Mouse (Mus musculus) kidney, postnatal 14 days (tissue): ENCODE results near the gene Tvp23a.

ENCODE experiments used
- DNase-seq: peaks from one replicate; pipeline ENCODE4 v3.0.0; 2022; ENCODE audit warnings: mixed read lengths

Tvp23a gene

GRCm38 (mm10) chr16:10447264-10447594, at the start of gene Tvp23a:
Gene Tvp23a, minus strand, starts transcription at chr16:10447362.
- DNase-seq, result peak; percentile 41

DNA sequence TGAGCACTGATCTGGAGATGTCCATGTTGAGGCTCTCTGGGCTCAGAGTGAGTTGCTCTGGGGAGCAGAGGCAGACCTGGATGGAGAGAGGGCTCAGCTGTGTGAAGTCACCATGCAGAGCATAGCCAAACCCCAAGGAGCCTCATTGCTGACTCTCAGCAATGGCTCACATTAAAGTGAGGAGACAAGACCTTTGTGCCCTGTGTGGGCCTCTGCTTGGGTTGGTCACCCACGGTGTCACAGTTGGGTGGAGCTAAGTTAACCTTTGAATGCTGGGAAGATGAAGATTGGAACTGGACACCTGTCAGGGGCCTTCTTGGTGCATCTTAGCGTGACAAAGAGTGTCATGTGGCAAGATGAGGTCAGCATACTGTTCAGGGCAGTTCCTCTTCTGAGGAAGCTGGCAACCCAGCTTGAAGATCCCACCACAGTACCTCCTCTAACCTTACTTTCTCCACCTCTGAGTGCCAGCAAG, 48.7 kb upstream of the Tvp23a start:
- peak; percentile 57 for DNase-seq

DNA sequence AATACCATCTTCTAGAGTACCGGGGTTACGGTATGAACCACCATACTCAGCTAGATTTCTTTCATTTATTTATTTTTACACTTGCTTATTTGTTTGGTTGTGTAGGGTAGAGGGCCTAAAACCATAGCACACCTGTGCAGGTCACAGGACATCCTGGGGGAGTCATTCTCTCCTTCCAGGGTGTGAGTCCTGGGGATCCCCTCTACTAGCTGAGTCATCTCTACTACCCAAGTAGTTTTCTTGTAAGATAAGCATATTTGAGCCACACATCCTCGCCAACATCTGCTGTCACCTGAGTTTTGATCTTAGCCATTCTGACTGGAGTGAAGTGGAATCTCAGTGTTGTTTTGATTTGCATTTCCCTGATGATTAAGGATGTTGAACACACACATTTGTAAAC, 45.4 kb upstream of the Tvp23a start:
- DNase-seq, result no peak

DNA sequence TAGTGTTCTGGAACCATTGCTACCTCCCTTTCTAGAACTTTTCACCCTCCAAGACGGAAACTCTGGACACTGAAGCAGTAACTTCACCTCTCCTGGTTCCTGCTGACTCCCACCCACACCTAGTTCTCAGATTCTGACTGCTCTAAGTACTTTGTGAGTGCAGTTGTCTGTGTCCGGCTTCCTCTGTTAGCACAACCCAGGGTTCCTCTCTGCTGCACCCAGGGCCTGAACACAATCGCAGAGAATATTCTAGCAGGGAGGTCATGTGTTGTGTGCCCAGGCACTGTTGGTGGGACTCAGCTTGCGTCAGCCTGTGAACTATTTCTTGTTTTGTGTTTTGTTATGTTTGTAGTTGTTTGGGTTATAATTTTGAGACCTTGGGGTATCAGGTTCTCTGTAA, 44.6 kb upstream of the Tvp23a start:
- DNase-seq, result no peak

DNA sequence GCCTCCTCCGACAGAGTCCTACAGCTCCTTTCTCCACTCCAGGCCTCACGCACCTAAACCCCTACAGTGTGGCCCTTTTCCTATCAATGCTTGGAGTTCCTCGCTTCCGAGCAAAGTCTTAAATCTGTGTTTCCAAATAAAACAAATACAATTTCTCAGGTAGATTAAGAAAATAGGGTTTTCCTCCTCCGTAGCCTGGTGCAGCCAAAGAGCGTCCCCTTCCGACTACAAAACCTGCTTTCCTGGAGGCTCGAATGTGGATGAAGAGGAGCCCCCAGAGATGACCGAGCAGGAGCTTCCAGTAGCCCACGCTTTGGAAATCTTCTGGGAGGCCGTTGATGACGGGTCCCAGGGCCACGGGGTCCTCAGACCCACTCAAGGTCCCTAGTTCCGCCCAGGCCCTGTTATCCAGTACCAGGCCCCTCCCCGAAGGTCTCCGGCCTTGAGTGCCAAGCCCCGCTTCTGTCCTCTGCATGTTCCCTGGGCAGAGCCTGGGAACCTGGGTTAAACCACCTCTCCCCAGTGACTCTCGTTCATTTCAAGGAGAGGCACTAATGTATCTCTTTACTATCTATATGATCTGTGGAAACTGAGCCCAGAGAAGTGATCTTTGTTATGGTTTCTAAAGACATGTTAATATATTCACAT, 43.5 kb upstream of the Tvp23a start:
- DNase-seq, result no peak

DNA sequence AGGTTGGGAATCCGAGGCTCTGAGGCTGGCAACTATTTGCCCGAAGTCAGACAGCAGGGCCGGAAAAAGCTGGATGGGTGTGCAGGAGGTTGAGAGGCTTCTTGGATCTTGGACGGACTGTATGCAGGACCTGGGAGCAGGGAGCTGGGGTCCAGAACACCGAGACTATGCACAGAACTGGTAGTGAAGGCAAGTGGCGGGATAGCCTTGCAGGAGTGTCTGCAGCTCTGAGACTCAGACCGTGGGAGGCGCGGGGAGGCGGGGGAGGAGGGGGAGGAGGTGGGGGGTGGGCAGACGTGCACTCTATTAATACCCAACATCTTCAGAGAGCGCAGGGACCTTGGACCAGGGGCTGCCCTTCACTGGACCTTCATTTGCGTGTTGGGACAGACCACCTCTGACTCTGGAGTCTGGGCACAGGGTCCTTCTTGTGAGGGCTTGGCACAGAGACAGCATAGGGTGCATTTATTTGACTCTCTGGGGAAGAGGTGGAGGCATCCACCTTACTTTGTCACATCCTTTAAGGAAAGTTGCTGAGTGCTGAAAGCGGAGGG, 42.8 kb upstream of the Tvp23a start:
- DNase-seq, result no peak

DNA sequence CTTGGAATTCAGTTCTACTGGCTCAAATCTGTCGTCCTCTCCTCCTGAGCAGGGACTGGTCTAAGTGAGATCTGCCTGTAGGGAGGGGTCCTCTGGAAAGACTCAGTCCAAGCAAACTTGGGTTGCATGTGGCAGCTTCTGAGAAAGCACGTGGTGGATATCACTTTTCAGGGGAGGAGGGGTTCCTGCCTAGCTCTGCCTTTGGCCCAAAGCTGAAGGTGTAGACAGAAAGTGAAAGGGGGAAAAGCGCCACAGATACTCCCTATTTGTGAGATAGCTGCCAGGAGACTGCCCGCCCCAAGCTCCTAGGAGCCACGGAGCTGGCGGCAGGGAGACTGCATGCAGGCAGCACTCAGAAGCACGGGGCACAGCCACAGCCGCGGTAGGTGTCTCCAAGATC, 42.3 kb upstream of the Tvp23a start:
- DNase-seq, result no peak

DNA sequence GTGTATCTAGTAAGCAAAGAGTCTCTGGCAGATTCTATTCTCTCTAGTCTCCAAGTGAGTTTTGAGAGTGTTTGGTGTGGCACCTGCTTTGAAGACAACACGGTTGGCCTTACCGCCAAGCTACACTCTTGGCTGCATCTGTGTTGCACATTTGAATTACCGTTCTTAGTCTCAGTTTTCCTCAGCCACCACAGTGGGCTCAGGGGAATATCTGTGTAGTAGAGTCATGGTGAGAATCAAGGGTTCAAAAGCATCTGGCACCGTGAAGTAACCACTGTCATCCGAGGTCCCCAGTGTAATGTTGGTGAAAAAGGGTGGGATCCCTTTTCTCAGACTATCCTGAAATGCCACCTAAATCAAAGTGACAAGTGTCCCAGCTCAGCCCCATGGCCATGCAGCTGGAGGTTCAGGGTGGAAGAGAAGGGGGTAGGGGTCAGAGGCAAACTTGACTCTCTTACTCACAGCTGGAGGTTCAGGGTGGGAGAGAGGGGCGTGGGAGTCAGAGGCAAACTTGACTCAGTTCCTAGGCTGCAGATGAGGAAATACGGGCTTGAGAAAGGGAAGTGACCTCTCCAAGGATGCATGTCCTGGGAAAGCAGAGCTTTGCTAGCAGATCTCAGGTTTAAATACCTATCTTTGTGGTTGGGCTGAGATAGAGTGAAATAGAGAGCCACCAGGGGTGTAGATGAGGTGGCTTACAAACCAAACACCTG, 41.8 kb upstream of the Tvp23a start:
- DNase-seq, result no peak

GRCm38 (mm10) chr16:10487895-10488493, 40.8 kb upstream of the Tvp23a start:
- DNase-seq, result no peak

- DNase-seq, result no peak
Measured at GRCm38 (mm10) chr16:10486993-10487392, 39.8 kb upstream of the Tvp23a start.

DNA sequence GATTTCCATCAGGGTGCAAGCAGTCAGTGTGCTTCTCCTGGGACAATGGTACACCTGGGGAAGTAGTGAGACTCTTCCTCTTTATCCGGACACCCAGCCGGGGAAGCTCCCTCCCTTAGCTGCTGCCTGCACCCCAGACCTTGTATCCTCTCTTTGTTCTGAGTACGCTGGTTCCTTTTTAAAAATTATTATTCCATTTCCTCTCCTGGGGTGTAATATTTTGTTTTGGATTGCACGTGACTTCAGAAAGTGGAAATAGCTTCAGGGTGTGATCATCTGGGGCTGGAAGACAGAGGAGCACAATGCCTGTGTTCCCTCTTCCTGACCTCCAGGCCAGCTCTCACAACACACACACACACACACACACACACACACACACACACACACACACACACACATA, 35.2 kb upstream of the Tvp23a start:
- peak; percentile 45 for DNase-seq

GRCm38 (mm10) chr16:10479857-10480256, 32.7 kb upstream of the Tvp23a start, which contains the start of gene Ciita:
Gene Ciita, plus strand, starts transcription at chr16:10480059.
- no peak for DNase-seq

- DNase-seq, result no peak
Measured at GRCm38 (mm10) chr16:10475919-10476318, 28.8 kb upstream of the Tvp23a start.

- DNase-seq, result no peak
Measured at GRCm38 (mm10) chr16:10474956-10475355, 27.8 kb upstream of the Tvp23a start.

DNA sequence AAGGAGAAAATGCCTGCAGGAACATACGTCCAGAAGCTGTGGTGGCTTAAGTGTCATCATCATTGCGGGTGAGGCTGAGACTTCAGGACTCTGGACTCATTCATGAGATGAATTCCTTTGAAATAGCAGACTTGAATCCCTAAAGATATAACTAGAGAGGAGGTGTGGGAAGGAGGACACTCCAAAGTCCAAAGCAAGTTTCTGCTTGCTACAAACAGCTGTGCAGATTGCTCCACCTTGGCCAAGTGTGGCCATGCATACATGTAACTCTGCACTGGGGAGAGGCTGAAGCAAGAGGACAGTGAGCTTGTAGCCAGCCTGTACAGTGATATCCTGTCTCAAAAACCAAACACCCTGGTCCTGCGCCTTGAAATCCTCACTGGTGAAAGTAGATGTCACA, 24.8 kb upstream of the Tvp23a start:
- DNase-seq, result no peak

DNA sequence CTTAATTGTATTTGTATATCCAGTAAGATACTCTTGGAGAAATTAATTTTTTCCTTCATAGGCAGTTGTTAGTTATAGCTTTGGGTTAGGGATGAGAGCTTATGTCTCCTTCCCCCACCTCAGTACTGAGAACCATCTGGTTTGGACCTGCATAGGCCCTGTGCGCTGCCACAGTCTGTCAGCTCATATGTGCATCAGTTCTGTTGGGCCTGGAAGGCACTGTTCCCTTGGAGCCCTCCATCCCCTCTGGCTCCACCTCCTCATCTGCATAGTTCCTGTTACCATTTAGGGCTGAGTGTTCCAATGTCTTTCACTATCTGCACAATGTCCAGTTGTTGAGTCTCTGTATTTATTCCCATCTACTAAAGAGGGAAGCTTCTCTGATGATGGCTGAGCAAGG, 21.0 kb upstream of the Tvp23a start:
- DNase-seq, result no peak

- no peak for DNase-seq
Measured at GRCm38 (mm10) chr16:10467391-10468107, 20.4 kb upstream of the Tvp23a start.

GRCm38 (mm10) chr16:10465011-10465681, 18.0 kb upstream of the Tvp23a start:
- DNase-seq, result peak; percentile 58

- DNase-seq, result no peak
Measured at GRCm38 (mm10) chr16:10461178-10461577, 14.0 kb upstream of the Tvp23a start.

- no peak for DNase-seq
Measured at GRCm38 (mm10) chr16:10460188-10460587, 13.0 kb upstream of the Tvp23a start.

DNA sequence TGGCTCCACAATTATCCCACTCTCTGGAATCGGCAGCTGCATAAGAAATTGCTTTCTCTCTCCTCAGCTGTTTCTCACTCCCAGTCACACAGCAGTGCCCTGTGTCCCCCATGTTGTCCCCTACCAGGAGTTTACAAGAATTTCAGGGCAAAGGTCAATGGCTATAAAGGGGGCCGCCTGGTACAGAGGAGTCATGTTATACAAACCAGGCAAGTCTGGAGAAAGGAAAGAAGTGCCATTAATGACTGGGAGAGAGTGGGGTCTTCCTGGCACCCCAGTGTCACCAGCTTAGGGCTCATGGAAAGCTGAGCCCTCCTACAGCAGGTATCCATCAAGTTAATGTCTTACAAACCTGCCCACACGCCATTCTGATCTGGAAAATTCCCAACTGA, 7.4 kb upstream of the Tvp23a start:
- no peak for DNase-seq

DNA sequence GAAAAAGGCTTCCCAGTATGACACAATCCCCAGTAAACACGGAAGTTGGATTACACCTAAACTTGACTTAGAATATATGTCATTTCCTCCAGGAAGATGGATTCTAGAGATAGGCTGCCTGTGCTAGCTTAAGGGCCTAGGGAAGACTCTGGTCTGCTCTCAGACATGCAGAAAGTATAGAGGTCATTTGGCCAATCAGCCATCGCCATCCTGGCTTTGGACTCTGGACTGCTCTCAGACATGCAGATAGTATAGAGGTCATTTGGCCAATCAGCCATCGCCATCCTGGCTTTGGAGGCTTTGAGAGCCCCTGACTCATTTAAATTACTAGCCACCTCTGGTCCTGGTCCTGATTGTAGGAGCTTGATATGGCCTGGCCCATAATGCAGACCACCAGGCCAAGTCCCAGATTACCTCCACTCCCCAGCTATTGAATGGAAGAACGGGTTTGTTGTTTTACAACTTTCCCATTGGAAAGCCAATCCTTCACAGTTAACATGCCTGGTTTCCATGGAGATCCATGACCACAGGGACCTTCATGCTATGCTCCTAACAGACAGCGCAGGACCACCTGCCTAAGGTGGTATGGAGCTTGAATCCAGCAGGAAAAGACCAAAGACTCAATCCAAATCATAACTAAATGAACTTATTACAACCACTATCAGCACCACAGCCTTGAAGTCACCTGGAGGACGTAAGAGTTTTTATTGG, 6.9 kb upstream of the Tvp23a start:
- DNase-seq, result no peak
